Mouse (Mus musculus) cerebellum, adult 8-10 months (tissue): ENCODE results near the gene Gm6401.
"Not testable (repeated sequence)": the region's sequence is repeated elsewhere in the genome, so short reads cannot be mapped to it uniquely, and the experiment has no call there.

Experiments used
- DNase-seq: peaks from one replicate; pipeline ENCODE4 v3.0.0; 2022

Gene Gm6401

GRCm38 (mm10) chr14:41967827-41968226 lies at the start of gene Gm6401:
Gm6401 (minus strand) TSS chr14:41967927.
- not testable (repeated sequence) for DNase-seq

GRCm38 (mm10) chr14:41983225-41983624 lies 15.5 kb upstream of the Gm6401 start, which contains the start of gene Gm3543:
Gm3543 (minus strand) TSS chr14:41983325.
- DNase-seq, result not testable (repeated sequence)

- not testable (repeated sequence) for DNase-seq
Measured at GRCm38 (mm10) chr14:41968596-41968995, 869 bp upstream of the Gm6401 start.

- DNase-seq, result not testable (repeated sequence)
Measured at GRCm38 (mm10) chr14:41964095-41964494, 3.6 kb downstream of the Gm6401 start.

GRCm38 (mm10) chr14:41943695-41944094 lies 24.0 kb downstream of the Gm6401 start, which contains the start of gene 1700024B05Rik:
1700024B05Rik (plus strand) TSS chr14:41943995.
- DNase-seq, result not testable (repeated sequence)

GRCm38 (mm10) chr14:41924649-41925048 lies 43.1 kb downstream of the Gm6401 start, which contains the start of gene 1700049E17Rik1:
1700049E17Rik1 (plus strand) TSS chr14:41924949.
- not testable (repeated sequence) for DNase-seq
